Mouse (Mus musculus) olfactory bulb, adult 2 months (tissue): ENCODE results near the gene Gja6. TPM values are rescaled to one million over a fixed set of nuclear protein-coding genes. Genes with fewer than 3 reads are reported as not detected.

Experiments used
- H3K27ac ChIP-seq: fragments of 200-500 bp; 2 replicates; pipeline ENCODE4 v1.5.1; 2012; ENCODE audit warnings: low read depth, low read length; ENCODE audit not compliant: insufficient read depth
- H3K4me1 ChIP-seq: fragments of 200-500 bp; 2 replicates; pipeline ENCODE4 v1.6.1; 2012; ENCODE audit warnings: low read length; ENCODE audit not compliant: control insufficient read depth, insufficient read depth
- H3K4me3 ChIP-seq: fragments of 200-500 bp; 2 replicates; pipeline ENCODE4 v1.5.1; 2012; ENCODE audit warnings: mild to moderate bottlenecking, low read depth, low read length, moderate library complexity; ENCODE audit not compliant: insufficient read depth
- CTCF ChIP-seq: fragments of 200-500 bp; IDR thresholded peaks from 2 replicates; pipeline ENCODE4 v1.5.1; 2012; ENCODE audit warnings: low read depth, mild to moderate bottlenecking, low read length, moderate library complexity; ENCODE audit not compliant: insufficient read depth
- POLR2A ChIP-seq: fragments of 200-500 bp; IDR thresholded peaks from 2 replicates; pipeline ENCODE4 v1.6.1; 2012; ENCODE audit warnings: mild to moderate bottlenecking, low read depth, low read length, moderate library complexity; ENCODE audit not compliant: insufficient read depth
- WGBS: fragments of 180-500 bp; shearing (Covaris S2); methylation state at CpG from one replicate; pipeline ENCODE4 v1.1.7; 2018; 5-methylcytosine and 5-hydroxymethylcytosine counted together
- polyA plus RNA-seq: library from polyadenylated mRNA; stranded (reverse); fragments of >200 nt; gene quantifications from 2 replicates; pipeline ENCODE4 v1.2.4, GENCODE M21; 2012; ENCODE audit warnings: low replicate concordance; ENCODE audit not compliant: missing spikeins, insufficient read depth, insufficient read length

Gene Gja6
- polyA plus RNA-seq, 1 experiment, result not detected

DNA sequence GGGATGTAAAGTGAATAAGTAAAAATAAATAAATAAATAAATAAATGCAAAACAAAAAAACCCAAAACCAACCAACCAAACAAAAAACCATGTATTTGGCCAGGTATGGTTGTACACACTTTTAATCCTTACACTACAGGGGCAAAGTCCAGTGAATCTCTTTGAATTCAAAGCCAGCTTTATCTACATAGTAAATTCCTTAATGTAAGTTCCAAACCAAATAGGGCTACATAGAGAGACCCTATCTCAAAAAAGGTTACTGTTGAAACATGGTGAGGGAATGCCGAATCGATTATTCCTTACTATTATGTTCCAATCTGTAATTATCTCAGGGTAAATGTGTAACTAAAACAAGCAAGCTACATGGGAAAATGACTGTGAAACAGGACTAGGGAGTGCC lies 5.7 kb downstream of the Gja6 start:
- no peaks in the 10 kb centered on the region for H3K4me1 ChIP-seq
- WGBS, result 72% methylated on average over 2 of the region's 2 CpGs
- no peak overlapping the region for H3K4me3 ChIP-seq
- H3K27ac ChIP-seq, result no peak overlapping the region
- TF ChIP-seq POLR2A (no peak), CTCF (no peak)

DNA sequence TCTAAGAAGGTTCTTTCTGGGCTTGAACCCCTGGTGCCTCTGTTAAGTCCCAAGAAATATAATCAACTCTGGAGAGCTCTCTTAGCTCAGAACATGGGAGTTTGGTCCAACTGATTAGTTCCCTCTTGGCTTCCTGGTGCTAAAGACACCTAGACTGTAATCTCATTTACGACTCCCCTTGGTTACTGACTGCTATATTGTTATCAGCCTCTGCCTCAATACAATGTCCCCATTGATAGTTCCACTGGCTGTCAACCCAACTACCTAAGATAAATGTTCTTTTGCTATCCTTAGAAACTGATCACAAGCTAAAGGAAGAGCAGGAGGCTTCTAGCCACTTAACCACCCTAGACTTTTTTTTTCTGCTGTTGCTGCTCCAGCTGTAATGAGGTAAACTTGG lies 14.8 kb downstream of the Gja6 start:
- WGBS, result 85% methylated on average over 1 of the region's 1 CpGs
- H3K4me1 ChIP-seq, result no peaks in the 10 kb centered on the region
- no peak overlapping the region for H3K4me3 ChIP-seq
- no peak for TF ChIP-seq POLR2A
- TF ChIP-seq CTCF, result no peak
- no peak overlapping the region for H3K27ac ChIP-seq

DNA sequence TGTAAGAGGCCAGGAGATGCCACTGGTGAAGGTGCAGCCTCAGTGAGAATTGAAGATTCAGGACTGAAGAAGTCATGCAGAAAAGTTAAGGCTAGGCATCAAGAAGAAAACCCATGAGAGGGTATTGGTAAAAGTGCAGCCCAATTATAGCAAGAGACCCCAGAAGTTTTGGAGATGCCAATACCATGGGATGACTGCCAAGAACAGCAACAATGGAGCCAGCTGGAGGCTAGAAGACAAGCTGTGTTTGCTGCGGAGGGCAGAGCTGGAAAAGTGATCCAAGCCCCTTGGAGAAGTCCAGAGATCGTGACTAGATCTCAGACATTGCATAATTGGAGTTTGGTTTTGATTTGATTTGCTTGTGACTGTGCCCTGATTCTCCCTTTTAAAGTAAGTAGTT lies 20.6 kb downstream of the Gja6 start:
- no peaks in the 10 kb centered on the region for H3K4me1 ChIP-seq
- no peak overlapping the region for H3K27ac ChIP-seq
- WGBS, result 48% methylated on average over 2 of the region's 2 CpGs
- no peak overlapping the region for H3K4me3 ChIP-seq
- no peak for TF ChIP-seq POLR2A
- TF ChIP-seq CTCF, result no peak

GRCm38 (mm10) chrX:160866576-160866975 lies 40.3 kb downstream of the Gja6 start:
- H3K27ac ChIP-seq, result no peak overlapping the region
- TF ChIP-seq CTCF (no peak), POLR2A (no peak)
- no peak overlapping the region for H3K4me3 ChIP-seq
- WGBS, result 87% methylated on average over 4 of the region's 4 CpGs
- no peaks in the 10 kb centered on the region for H3K4me1 ChIP-seq

GRCm38 (mm10) chrX:160865022-160865421 lies 41.8 kb downstream of the Gja6 start:
- Histone ChIP-seq H3K4me3 (no peak overlapping the region), H3K27ac (no peak overlapping the region), H3K4me1 (no peaks in the 10 kb centered on the region)
- no peak for TF ChIP-seq POLR2A
- TF ChIP-seq CTCF, result no peak
- 55% methylated on average over 4 of the region's 4 CpGs for WGBS

DNA sequence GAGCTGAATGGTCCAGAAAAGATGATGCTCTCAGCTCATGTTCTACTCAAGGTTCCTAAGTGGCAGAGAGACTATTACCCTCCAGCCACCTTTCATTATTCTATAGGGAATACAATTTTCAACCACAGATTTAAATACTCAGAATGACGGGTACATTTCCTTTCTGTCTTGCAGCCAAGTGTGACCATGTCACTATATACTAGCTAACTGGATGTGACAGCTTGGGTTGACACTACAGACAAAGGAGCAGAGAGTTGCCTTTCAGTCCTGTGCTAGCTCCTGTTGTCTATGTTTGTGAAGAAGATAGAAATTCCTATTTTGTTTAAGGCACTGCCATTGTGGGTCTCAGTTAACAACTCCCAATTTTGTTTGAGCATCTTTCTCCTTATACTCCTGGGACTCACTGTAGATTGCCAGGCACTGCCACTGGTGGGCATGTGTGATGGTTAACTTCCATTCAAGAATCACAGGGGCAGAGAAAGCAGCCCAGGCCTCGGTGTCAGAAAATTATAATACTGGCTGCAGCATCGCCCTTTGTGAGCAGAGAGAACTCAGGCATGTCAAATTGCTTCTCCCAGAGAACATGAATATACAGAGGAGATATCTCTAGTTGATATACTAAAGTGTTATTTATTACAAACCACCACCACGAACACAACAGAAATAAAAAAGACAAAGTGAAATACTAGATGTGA lies 43.0 kb downstream of the Gja6 start:
- no peak for TF ChIP-seq POLR2A

More for the DNA sequence above, 43.0 kb downstream of the Gja6 start:
- WGBS, result 57% methylated on average over 4 of the region's 4 CpGs
- H3K4me1 ChIP-seq, result no peaks in the 10 kb centered on the region
- H3K27ac ChIP-seq, result no peak overlapping the region
- H3K4me3 ChIP-seq, result no peak overlapping the region

Other genes starting within 250 kb of the Gja6 start
- not detected in 2 replicates for gene Ppef1, start 171.3 kb downstream of the Gja6 start, polyA plus RNA-seq
- not detected in 2 replicates for gene Rs1, start 139.0 kb downstream of the Gja6 start, polyA plus RNA-seq
- gene Cdkl5, start 87.7 kb upstream of the Gja6 start, polyA plus RNA-seq, result not detected in 2 replicates
- gene Scml2, start 210.1 kb upstream of the Gja6 start, polyA plus RNA-seq, result not detected in 2 replicates